Mouse (Mus musculus): Measurements from ENCODE around the gene Gm13539. TPM values are rescaled to one million over a fixed set of nuclear protein-coding genes. Genes with fewer than 3 reads are reported as not detected.

The Gm13539 gene
- polyA plus RNA-seq, 2 experiments: not detected

DNA sequence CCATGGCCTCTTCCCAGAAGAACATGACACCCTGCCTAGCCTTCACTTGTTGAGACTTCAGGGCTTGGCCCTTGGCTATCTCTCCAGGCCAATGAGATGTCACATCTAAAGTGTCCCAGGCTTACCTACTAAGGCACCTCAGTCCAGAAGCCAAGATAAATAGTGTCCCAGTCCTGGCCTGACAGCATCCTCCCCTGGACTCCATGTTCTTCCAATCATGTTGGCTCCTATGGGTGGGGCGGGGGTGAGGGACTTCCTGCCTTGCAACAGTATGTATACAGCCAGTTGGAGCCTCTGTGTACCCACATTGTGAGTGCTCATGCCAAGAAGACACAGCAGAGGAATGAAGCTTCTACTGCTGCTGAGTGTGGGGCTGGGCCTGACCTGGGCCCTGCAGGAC, 5.3 kb upstream of the Gm13539 start, which contains the start of gene Lcn11:
TSS of gene Lcn11 (plus strand) at position 301 of the 400 bp plus-strand sequence.
- Histone ChIP-seq H3K4me3 (replicated peaks; ENCODE audit: low read length) (no peak within 1 kb of the TSS), H3K27ac (replicated peaks; ENCODE audit: low read depth, low read length) (no peak within 1 kb of the TSS), H3K36me3 (ENCODE audit: control insufficient read depth, insufficient read depth, low read length) (no peaks in the 10 kb centered on the region), H3K27me3 (ENCODE audit: control insufficient read depth, insufficient read depth, low read length) (no peaks in the 10 kb centered on the region), H3K9ac (ENCODE audit: low read depth, low read length, severe bottlenecking) (no peak within 1 kb of the TSS), H3K4me1 (ENCODE audit: control insufficient read depth, insufficient read depth, low read length) (no peaks in the 10 kb centered on the region), H3K4me2 (replicated peaks; ENCODE audit: low read depth, low read length, severe bottlenecking) (no peak within 1 kb of the TSS), H3K9me3 (ENCODE audit: control insufficient read depth, low read length) (no peaks in the 10 kb centered on the region)
- DNase-seq (ENCODE audit: low spot score) (no peak), ATAC-seq (ENCODE audit: low FRiP score, low read depth) (no peak)
- no peak for TF ChIP-seq POLR2A (IDR thresholded peaks at IDR 0.05; ENCODE audit: borderline replicate concordance, extremely low read depth, insufficient read depth, insufficient read length)
- WGBS: 100% methylated on average over 1 of the region's 1 CpGs

DNA sequence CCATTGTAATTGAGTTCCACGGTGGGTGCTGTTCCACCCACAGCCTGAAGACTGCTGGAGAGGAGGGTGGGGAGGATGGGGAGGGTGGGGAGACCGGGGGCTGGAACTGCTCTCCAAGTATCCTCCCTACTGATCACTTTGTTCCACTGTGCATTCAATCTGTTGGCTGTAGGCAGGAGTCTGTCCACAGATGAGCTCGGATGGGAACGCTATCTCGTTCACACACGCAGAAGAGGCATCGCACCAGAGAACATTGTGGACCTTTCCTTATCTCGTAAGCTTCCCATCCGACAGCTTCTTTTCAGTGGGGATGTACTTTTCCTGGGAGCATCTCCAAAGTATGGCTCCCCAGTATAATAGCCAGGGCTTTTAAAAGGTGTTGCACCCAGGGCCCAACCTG, 3.0 kb upstream of the Gm13539 start:
- Histone ChIP-seq H3K27ac (replicated peaks; ENCODE audit: low read depth, low read length) (no peak overlapping the region), H3K4me3 (replicated peaks; ENCODE audit: low read length) (no peak overlapping the region), H3K4me2 (replicated peaks; ENCODE audit: low read depth, low read length, severe bottlenecking) (no peak overlapping the region), H3K27me3 (ENCODE audit: control insufficient read depth, insufficient read depth, low read length) (no peaks in the 10 kb centered on the region), H3K36me3 (ENCODE audit: control insufficient read depth, insufficient read depth, low read length) (no peaks in the 10 kb centered on the region), H3K9me3 (ENCODE audit: control insufficient read depth, low read length) (no peaks in the 10 kb centered on the region), H3K9ac (ENCODE audit: low read depth, low read length, severe bottlenecking) (no peak overlapping the region), H3K4me1 (ENCODE audit: control insufficient read depth, insufficient read depth, low read length) (no peaks in the 10 kb centered on the region)
- no peak for TF ChIP-seq POLR2A (IDR thresholded peaks at IDR 0.05; ENCODE audit: borderline replicate concordance, extremely low read depth, insufficient read depth, insufficient read length)
- WGBS: 92% methylated on average over 9 of the region's 9 CpGs
- DNase-seq (ENCODE audit: low spot score) (no peak), ATAC-seq (ENCODE audit: low FRiP score, low read depth) (no peak)

DNA sequence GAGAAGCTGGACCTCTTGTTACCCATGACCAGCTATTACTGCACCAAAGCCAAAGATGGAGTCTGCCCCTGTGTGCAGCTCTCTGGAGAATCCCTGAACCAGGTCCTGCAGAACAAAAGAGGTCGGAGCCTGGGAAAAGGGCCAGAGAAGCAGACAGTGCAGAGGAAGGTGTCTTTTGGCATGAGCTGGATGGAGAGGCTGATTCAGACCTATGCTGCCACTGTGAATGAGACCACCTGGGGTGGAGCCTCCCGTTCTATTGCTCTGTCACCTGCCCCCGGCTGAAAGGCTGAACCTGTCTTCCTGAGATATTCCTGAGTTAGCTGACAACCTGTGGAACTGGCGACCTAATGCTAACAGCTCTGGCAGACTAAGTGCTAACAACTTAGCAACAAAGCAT, 1.1 kb upstream of the Gm13539 start:
- Histone ChIP-seq H3K4me2 (replicated peaks; ENCODE audit: low read depth, low read length, severe bottlenecking) (no peak overlapping the region), H3K36me3 (ENCODE audit: control insufficient read depth, insufficient read depth, low read length) (no peaks in the 10 kb centered on the region), H3K4me1 (ENCODE audit: control insufficient read depth, insufficient read depth, low read length) (no peaks in the 10 kb centered on the region), H3K27me3 (ENCODE audit: control insufficient read depth, insufficient read depth, low read length) (no peaks in the 10 kb centered on the region), H3K9me3 (ENCODE audit: control insufficient read depth, low read length) (no peaks in the 10 kb centered on the region), H3K27ac (replicated peaks; ENCODE audit: low read depth, low read length) (no peak overlapping the region), H3K9ac (ENCODE audit: low read depth, low read length, severe bottlenecking) (no peak overlapping the region), H3K4me3 (replicated peaks; ENCODE audit: low read length) (no peak overlapping the region)
- DNase-seq (ENCODE audit: low spot score) (no peak), ATAC-seq (ENCODE audit: low FRiP score, low read depth) (no peak)
- TF ChIP-seq POLR2A (IDR thresholded peaks at IDR 0.05; ENCODE audit: borderline replicate concordance, extremely low read depth, insufficient read depth, insufficient read length): no peak
- WGBS: 19% methylated on average over 4 of the region's 4 CpGs

DNA sequence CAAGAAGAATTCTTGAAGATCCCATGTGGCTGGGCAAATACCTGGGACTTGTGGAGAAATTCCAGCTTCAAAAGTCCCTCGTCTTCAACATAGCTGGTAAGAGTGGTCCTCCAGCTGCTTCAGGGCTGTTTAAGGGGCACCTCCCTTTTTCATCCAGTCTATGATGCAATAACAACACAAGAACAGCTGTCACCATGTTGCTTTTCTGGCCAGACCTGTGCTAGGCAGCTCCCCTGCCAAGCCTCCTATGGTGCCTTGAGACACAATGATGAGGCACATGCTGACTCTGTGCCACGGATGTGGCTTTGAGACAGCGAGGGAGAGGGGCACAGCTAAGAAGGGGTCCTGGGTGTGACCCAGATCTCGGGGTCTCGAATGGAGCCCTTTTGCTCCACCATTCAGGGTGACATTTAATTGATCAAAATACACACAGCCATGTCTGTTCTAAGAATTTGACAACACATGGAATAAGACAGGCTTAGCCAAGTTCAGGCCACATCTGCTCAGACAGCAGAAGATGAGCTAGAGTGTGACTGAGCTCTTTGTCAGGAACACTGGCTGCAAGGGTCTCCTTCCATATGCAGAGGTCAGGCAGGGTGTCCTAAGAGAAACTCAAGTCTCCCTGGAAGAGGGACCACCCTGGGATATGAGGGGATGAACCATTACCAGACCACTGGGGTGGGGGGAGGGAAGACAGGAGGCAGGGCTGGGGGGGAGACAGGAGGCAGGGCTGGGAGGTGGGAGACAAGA, 3.7 kb downstream of the Gm13539 start:
- Histone ChIP-seq H3K4me1 (ENCODE audit: control insufficient read depth, insufficient read depth, low read length) (no peaks in the 10 kb centered on the region), H3K4me3 (replicated peaks; ENCODE audit: low read length) (no peak overlapping the region), H3K9me3 (ENCODE audit: control insufficient read depth, low read length) (no peaks in the 10 kb centered on the region), H3K27me3 (ENCODE audit: control insufficient read depth, insufficient read depth, low read length) (no peaks in the 10 kb centered on the region), H3K36me3 (ENCODE audit: control insufficient read depth, insufficient read depth, low read length) (no peaks in the 10 kb centered on the region), H3K4me2 (replicated peaks; ENCODE audit: low read depth, low read length, severe bottlenecking) (no peak overlapping the region), H3K27ac (replicated peaks; ENCODE audit: low read depth, low read length) (no peak overlapping the region), H3K9ac (ENCODE audit: low read depth, low read length, severe bottlenecking) (no peak overlapping the region)
- DNase-seq (ENCODE audit: low spot score) (no peak), ATAC-seq (ENCODE audit: low FRiP score, low read depth) (no peak)
- 67% methylated on average over 5 of the region's 5 CpGs for WGBS
- no peak for TF ChIP-seq POLR2A (IDR thresholded peaks at IDR 0.05; ENCODE audit: borderline replicate concordance, extremely low read depth, insufficient read depth, insufficient read length)

DNA sequence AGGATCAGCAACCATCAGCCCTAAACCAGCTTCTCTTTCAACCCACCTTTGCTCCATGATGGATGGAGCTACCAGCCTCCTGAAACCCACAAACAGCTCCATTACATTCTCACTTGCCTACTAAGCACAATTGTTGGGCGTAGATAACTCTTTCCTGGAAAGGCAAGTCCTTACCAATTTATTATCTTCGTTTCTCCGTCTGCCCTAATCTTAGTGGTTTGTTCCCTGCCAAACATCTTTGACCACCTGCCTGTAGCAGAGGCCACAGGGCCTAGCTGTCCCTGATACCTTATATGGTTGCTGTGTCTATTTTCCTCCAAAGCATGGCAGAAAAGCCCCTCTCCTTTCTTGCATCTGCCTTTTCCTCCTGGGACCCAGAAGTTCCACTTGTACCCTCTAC, 7.0 kb downstream of the Gm13539 start:
- no peak overlapping the region for H3K4me2 ChIP-seq (replicated peaks; ENCODE audit: low read depth, low read length, severe bottlenecking)
- ATAC-seq (ENCODE audit: low FRiP score, low read depth) (no peak), DNase-seq (ENCODE audit: low spot score) (no peak)
- no peaks in the 10 kb centered on the region for H3K36me3 ChIP-seq (ENCODE audit: control insufficient read depth, insufficient read depth, low read length)
- WGBS: 86% methylated on average over 3 of the region's 3 CpGs
- H3K9ac ChIP-seq (ENCODE audit: low read depth, low read length, severe bottlenecking): no peak overlapping the region
- no peaks in the 10 kb centered on the region for H3K27me3 ChIP-seq (ENCODE audit: control insufficient read depth, insufficient read depth, low read length)
- H3K9me3 ChIP-seq (ENCODE audit: control insufficient read depth, low read length): no peaks in the 10 kb centered on the region
- H3K4me1 ChIP-seq (ENCODE audit: control insufficient read depth, insufficient read depth, low read length): no peaks in the 10 kb centered on the region
- no peak for TF ChIP-seq POLR2A (IDR thresholded peaks at IDR 0.05; ENCODE audit: borderline replicate concordance, extremely low read depth, insufficient read depth, insufficient read length)
- H3K4me3 ChIP-seq (replicated peaks; ENCODE audit: low read length): no peak overlapping the region
- no peak overlapping the region for H3K27ac ChIP-seq (replicated peaks; ENCODE audit: low read depth, low read length)
